Mouse (Mus musculus) limb, embryonic 15.5 days (tissue): Measurements from ENCODE around the gene Bcl2a1c. TPM values are rescaled to one million over a fixed set of nuclear protein-coding genes. Genes with fewer than 3 reads are reported as not detected.
"Not testable (repeated sequence)": the region's sequence is repeated elsewhere in the genome, so short reads cannot be mapped to it uniquely, and the experiment has no call there.

Experiments
- ATAC-seq: fragments of 200-750 bp; cut with Nextera tagmentation; 2 replicates; pipeline ENCODE4 v1.8.0; 2017; ENCODE audit warnings: low read depth, moderate TSS enrichment; ENCODE audit not compliant: insufficient number of reproducible peaks, low FRiP score, low TSS enrichment
- H3K27ac ChIP-seq: fragments of 300-500 bp; sonication (generic); 2 replicates; pipeline ENCODE4 v1.5.1; 2015; ENCODE audit warnings: moderate library complexity, mild to moderate bottlenecking, inconsistent platforms
- H3K27me3 ChIP-seq: fragments of 300-500 bp; sonication (generic); 2 replicates; pipeline ENCODE4 v1.6.1; 2015; ENCODE audit warnings: inconsistent platforms
- H3K36me3 ChIP-seq: fragments of 300-500 bp; sonication (generic); 2 replicates; pipeline ENCODE4 v1.6.1; 2015; ENCODE audit warnings: inconsistent platforms
- H3K4me1 ChIP-seq: fragments of 300-500 bp; sonication (generic); 2 replicates; pipeline ENCODE4 v1.6.1; 2015; ENCODE audit warnings: inconsistent platforms
- H3K4me2 ChIP-seq: fragments of 300-500 bp; sonication (generic); 2 replicates; pipeline ENCODE4 v1.6.1; 2015; ENCODE audit warnings: mild to moderate bottlenecking, inconsistent platforms
- H3K4me3 ChIP-seq: fragments of 300-500 bp; sonication (generic); 2 replicates; pipeline ENCODE4 v1.5.1; 2015; ENCODE audit warnings: mild to moderate bottlenecking, inconsistent platforms
- H3K9ac ChIP-seq: fragments of 300-500 bp; sonication (generic); 2 replicates; pipeline ENCODE4 v1.6.1; 2015; ENCODE audit warnings: inconsistent platforms
- H3K9me3 ChIP-seq: fragments of 300-500 bp; sonication (generic); 2 replicates; pipeline ENCODE4 v1.6.1; 2016; ENCODE audit warnings: inconsistent platforms
- WGBS: fragments of 180-500 bp; shearing (Covaris S2); methylation state at CpG from one replicate; pipeline ENCODE4 v1.1.7; 2015; 5-methylcytosine and 5-hydroxymethylcytosine counted together
- polyA plus RNA-seq: library from polyadenylated mRNA; unstranded; fragments of >200 nt; fragmentation: Nextera tagmentation; extraction: Ambion mirVana; gene quantifications from 2 replicates; pipeline ENCODE4 v1.2.1, GENCODE M21; 2015

The Bcl2a1c gene
- not detected in 2 replicates for polyA plus RNA-seq

- H3K9ac ChIP-seq, H3K4me2 ChIP-seq, H3K9me3 ChIP-seq, H3K4me3 ChIP-seq, H3K4me1 ChIP-seq, H3K36me3 ChIP-seq, H3K27ac ChIP-seq, H3K27me3 ChIP-seq, ATAC-seq: not testable (repeated sequence)
- WGBS: 74% methylated on average over 9 of the region's 9 CpGs
Measured at GRCm38 (mm10) chr9:114329855-114330254, at the start of gene Bcl2a1c. Gene Bcl2a1c (plus strand): TSS chr9:114330135.

- H3K27me3 ChIP-seq, H3K36me3 ChIP-seq, H3K4me3 ChIP-seq, H3K9me3 ChIP-seq, H3K4me1 ChIP-seq, ATAC-seq, H3K4me2 ChIP-seq, H3K9ac ChIP-seq, H3K27ac ChIP-seq: not testable (repeated sequence)
Measured at GRCm38 (mm10) chr9:114305957-114306356, 24.0 kb upstream of the Bcl2a1c start.

- not testable (repeated sequence) for H3K9me3 ChIP-seq
- 55% methylated on average over 2 of the region's 2 CpGs for WGBS
Measured at GRCm38 (mm10) chr9:114311752-114312151, 18.2 kb upstream of the Bcl2a1c start.

GRCm38 (mm10) chr9:114318021-114318420, 11.9 kb upstream of the Bcl2a1c start:
- Histone ChIP-seq H3K4me1 (no peaks in the 10 kb centered on the region), H3K36me3 (no peaks in the 10 kb centered on the region), H3K9ac (no peak overlapping the region), H3K9me3 (no peaks in the 10 kb centered on the region), H3K4me2 (no peak overlapping the region), H3K27ac (no peak overlapping the region), H3K27me3 (no peaks in the 10 kb centered on the region), H3K4me3 (no peak overlapping the region)
- ATAC-seq: no peak
- WGBS: 5% methylated on average over 2 of the region's 2 CpGs

More at GRCm38 (mm10) chr9:114311752-114312151, 18.2 kb upstream of the Bcl2a1c start:
- not testable (repeated sequence) for H3K4me2 ChIP-seq, H3K36me3 ChIP-seq, H3K27me3 ChIP-seq, ATAC-seq, H3K4me3 ChIP-seq, H3K27ac ChIP-seq, H3K9ac ChIP-seq, H3K4me1 ChIP-seq

- WGBS: 68% methylated on average over 3 of the region's 3 CpGs
- Histone ChIP-seq H3K27me3 (no peaks in the 10 kb centered on the region), H3K27ac (no peak overlapping the region), H3K36me3 (no peaks in the 10 kb centered on the region), H3K4me1 (no peaks in the 10 kb centered on the region), H3K4me3 (no peak overlapping the region), H3K4me2 (no peak overlapping the region), H3K9ac (no peak overlapping the region), H3K9me3 (no peaks in the 10 kb centered on the region)
- no peak for ATAC-seq
Measured at GRCm38 (mm10) chr9:114326011-114326748, 3.8 kb upstream of the Bcl2a1c start.

GRCm38 (mm10) chr9:114328332-114328731, 1.6 kb upstream of the Bcl2a1c start:
- not testable (repeated sequence) for H3K27me3 ChIP-seq, H3K27ac ChIP-seq, H3K9me3 ChIP-seq, ATAC-seq, H3K4me2 ChIP-seq, H3K4me3 ChIP-seq, H3K36me3 ChIP-seq, H3K9ac ChIP-seq, H3K4me1 ChIP-seq

- Histone ChIP-seq H3K9ac (peak overlapping the region; percentile 37), H3K4me3 (peak overlapping the region; percentile 47), H3K36me3 (no peaks in the 10 kb centered on the region), H3K4me1 (peaks cover 7% of the 10 kb centered on the region), H3K27me3 (no peaks in the 10 kb centered on the region), H3K9me3 (no peaks in the 10 kb centered on the region), H3K4me2 (peak overlapping the region; percentile 86), H3K27ac (no peak overlapping the region)
- ATAC-seq: peak; percentile 71; the same call in 1 of the 2 replicates
- under 1% methylated on average over 48 of the region's 48 CpGs for WGBS
Measured at GRCm38 (mm10) chr9:114367783-114368470, 38.0 kb downstream of the Bcl2a1c start.

GRCm38 (mm10) chr9:114368471-114368858, 38.5 kb downstream of the Bcl2a1c start:
- Histone ChIP-seq H3K27me3 (no peaks in the 10 kb centered on the region), H3K36me3 (peaks cover 1% of the 10 kb centered on the region; the same call in 1 of the 2 replicates), H3K27ac (no peak overlapping the region), H3K9ac (peak overlapping the region; percentile 37), H3K9me3 (no peaks in the 10 kb centered on the region), H3K4me3 (peak overlapping the region; percentile 47), H3K4me1 (peaks cover 7% of the 10 kb centered on the region), H3K4me2 (peak overlapping the region; percentile 86)
- no peak for ATAC-seq
- WGBS: 14% methylated on average over 12 of the region's 12 CpGs

- not testable (repeated sequence) for H3K4me3 ChIP-seq, H3K36me3 ChIP-seq, H3K27ac ChIP-seq, H3K27me3 ChIP-seq, H3K4me2 ChIP-seq, H3K9me3 ChIP-seq, ATAC-seq, H3K9ac ChIP-seq, H3K4me1 ChIP-seq
- whole genome bisulfite sequencing: 62% methylated on average over 5 of the region's 5 CpGs
Measured at GRCm38 (mm10) chr9:114369389-114369788, 39.5 kb downstream of the Bcl2a1c start.

- H3K36me3 ChIP-seq: peaks cover 23% of the 10 kb centered on the region
- H3K27ac ChIP-seq, H3K4me2 ChIP-seq, H3K9me3 ChIP-seq, ATAC-seq, H3K4me1 ChIP-seq, H3K4me3 ChIP-seq, H3K9ac ChIP-seq, H3K27me3 ChIP-seq: not testable (repeated sequence)
- WGBS: 33% methylated on average over 5 of the region's 5 CpGs
Measured at GRCm38 (mm10) chr9:114371717-114372116, 41.8 kb downstream of the Bcl2a1c start.

- no peaks in the 10 kb centered on the region for H3K27me3 ChIP-seq
- H3K36me3 ChIP-seq: peaks cover 57% of the 10 kb centered on the region
- no peaks in the 10 kb centered on the region for H3K9me3 ChIP-seq
- no peak overlapping the region for H3K27ac ChIP-seq
- no peaks in the 10 kb centered on the region for H3K4me1 ChIP-seq
- 89% methylated on average over 10 of the region's 10 CpGs for whole genome bisulfite sequencing
- H3K9ac ChIP-seq: no peak overlapping the region
- H3K4me2 ChIP-seq: no peak overlapping the region
- H3K4me3 ChIP-seq: no peak overlapping the region
- no peak for ATAC-seq
Measured at GRCm38 (mm10) chr9:114375276-114375962, 45.5 kb downstream of the Bcl2a1c start.

- WGBS: 93% methylated on average over 10 of the region's 10 CpGs
- H3K36me3 ChIP-seq: peaks cover 66% of the 10 kb centered on the region
- H3K27me3 ChIP-seq: no peaks in the 10 kb centered on the region
- no peak overlapping the region for H3K27ac ChIP-seq
- H3K4me2 ChIP-seq: no peak overlapping the region
- ATAC-seq: no peak
- H3K9ac ChIP-seq: no peak overlapping the region
- H3K4me1 ChIP-seq: no peaks in the 10 kb centered on the region
- H3K4me3 ChIP-seq: no peak overlapping the region
- H3K9me3 ChIP-seq: no peaks in the 10 kb centered on the region
Measured at GRCm38 (mm10) chr9:114377168-114377567, 47.2 kb downstream of the Bcl2a1c start.
